Mouse (Mus musculus) telencephalon, adult 2 months (tissue): ENCODE results near the gene Med16.
"Not testable (repeated sequence)": the region's sequence is repeated elsewhere in the genome, so short reads cannot be mapped to it uniquely, and the experiment has no call there.

Experiments used
- DNase-seq: peaks from one replicate; pipeline ENCODE4 v3.0.0-alpha.2; 2011; ENCODE audit warnings: low read depth, low spot score

Med16 gene

DNA sequence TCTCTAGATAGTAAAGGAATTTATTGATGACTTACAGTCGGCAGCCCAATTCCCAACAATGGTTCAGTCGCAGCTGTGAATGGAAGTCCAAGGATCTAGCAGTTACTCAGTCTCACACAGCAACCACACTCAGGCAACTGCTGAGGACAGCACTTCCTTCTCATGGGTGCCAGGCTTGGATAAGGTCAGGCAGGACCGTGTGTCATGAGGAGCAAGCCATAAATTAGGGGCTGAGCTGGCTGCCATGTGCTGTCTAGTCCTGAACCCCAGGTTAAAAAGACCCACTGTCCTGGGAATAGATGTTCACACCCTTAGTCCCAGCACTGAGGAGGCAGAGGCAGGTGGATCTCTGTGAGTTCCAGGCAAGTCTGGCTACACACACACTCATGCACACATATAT is 23.8 kb downstream of the Med16 start:
- DNase-seq: not testable (repeated sequence)

DNA sequence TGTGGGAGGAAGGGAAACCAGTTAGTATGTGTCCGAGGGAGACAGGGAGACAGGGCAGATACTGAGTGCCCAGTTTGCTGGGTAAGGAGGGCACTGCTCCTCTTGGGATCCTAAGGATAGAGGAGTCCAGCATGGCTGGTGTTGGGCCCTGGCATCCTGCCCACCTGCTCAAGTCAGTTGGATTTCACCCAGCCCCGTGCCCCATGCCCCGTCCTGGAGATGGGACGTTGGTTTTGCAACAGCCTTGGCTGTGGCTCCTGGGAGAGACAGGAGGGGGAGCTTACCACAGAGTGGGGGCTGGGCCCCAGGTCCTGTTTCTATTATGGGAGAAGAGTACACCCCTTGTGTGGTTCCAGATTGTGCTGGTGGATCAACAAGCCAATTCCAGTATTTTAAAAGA is 24.3 kb downstream of the Med16 start:
- DNase-seq: no peak

GRCm38 (mm10) chr10:79883297-79884084 is 25.2 kb downstream of the Med16 start:
- DNase-seq: no peak

- no peak for DNase-seq
Observed at GRCm38 (mm10) chr10:79881981-79882380, 26.7 kb downstream of the Med16 start.

GRCm38 (mm10) chr10:79880721-79881120 is 28.0 kb downstream of the Med16 start:
- DNase-seq: no peak

DNA sequence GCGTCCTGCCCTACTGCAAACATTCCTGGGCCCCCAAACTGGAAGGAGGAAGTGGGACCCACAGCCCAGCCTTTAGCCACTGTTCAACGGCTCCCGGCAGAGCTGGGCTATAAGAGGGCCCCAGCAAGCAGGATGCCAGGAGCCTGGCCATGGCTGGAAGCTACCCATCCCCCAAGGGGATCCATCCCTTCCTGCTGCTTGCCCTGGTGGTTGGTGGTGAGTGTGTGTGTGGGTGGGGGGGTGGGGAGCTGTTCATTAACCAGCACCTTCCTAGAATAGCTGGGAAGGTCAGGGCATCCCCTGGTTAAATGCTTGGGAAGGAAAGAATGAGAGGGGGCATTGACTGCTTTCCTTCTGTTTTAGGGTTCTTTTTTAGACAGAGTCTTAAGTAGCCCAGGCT is 29.2 kb downstream of the Med16 start:
- DNase-seq: no peak

GRCm38 (mm10) chr10:79877757-79878156 is 31.0 kb downstream of the Med16 start:
- DNase-seq: no peak

GRCm38 (mm10) chr10:79877174-79877573 is 31.5 kb downstream of the Med16 start:
- DNase-seq: no peak

DNA sequence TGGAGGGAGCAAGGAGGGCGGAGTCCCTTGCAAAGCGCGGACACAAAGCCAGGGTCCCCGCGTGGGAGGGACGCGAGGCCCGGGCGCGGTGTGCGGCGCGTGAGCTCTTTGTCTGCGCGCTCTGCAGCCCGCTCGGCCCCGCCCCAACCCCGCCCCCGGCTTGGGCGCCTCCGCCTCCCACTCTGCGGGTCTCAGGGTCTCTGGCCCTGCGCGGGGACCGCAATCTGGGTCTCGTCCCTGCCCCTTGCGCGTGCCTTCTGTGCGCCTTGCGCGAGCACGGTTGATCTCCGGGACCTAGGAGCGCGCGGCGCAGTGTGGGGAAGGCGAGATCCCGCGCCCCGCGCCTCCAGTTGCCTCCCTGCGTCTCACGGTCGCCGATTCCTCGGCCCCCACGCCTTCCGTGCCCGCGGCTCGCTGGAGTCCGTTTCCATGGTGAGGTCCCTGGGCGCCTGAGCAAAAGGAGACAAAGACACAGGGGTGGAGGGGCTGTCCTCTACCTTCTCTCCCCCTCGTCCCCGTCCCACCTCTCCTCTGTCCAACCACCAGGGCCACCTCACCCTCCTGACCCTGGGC is 34.3 kb downstream of the Med16 start, which contains the start of the genes Prtn3 and Plppr3:
Prtn3 (plus strand) TSS at position 187 of the 573 bp plus-strand sequence.
Plppr3 (minus strand) TSS at position 345 of the 573 bp plus-strand sequence.
- no peak for DNase-seq

DNA sequence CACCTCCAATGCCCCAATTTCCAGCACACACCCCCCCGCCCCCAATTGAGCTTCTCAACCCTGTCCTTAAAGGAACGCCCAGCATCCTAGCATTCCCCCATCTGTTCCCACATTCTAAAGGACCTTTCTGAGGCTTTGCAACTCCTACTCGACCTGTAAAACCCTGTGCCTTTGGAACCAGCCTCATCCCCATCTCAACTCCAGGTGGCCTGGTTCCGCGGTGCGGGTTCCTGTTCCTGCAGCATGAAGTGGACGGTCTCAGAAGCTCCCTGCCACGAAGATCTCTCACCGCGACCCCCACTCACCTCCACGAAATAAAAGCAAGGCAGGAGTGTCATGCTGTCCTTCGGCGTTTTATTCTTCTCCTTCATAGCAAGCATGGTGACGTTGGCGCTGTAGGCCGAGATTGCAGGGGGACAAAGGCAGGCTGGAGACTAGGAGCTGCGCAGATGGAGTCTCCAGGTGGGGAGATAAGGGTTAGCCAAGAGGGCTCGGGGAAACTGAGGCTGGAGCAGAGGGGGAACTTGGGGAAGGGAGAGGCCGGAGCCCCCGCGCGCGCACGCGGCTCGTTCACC is 34.9 kb downstream of the Med16 start:
- DNase-seq: no peak

GRCm38 (mm10) chr10:79873313-79873712 is 35.4 kb downstream of the Med16 start:
- no peak for DNase-seq

DNA sequence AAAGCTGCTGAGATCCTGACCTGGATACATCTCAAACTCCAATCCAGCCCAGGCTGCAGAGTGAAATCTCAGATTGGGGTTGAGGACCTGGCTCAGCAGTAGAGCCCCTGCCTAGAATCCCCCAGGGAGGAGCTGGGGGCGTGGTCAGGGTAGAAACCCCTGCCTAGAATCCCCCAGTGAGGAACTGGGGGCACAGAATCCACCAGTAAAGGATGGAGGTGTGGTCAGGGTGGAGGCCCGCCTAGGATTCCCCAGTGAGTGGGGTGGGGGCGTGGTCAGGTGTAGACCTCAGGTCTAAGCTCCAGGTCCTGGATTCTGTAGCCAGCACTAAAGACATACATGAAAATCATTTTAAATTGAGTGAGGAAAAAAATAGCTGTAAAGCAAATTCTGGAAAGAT is 35.9 kb downstream of the Med16 start:
- DNase-seq: no peak

GRCm38 (mm10) chr10:79871845-79872244 is 36.9 kb downstream of the Med16 start:
- DNase-seq: no peak

DNA sequence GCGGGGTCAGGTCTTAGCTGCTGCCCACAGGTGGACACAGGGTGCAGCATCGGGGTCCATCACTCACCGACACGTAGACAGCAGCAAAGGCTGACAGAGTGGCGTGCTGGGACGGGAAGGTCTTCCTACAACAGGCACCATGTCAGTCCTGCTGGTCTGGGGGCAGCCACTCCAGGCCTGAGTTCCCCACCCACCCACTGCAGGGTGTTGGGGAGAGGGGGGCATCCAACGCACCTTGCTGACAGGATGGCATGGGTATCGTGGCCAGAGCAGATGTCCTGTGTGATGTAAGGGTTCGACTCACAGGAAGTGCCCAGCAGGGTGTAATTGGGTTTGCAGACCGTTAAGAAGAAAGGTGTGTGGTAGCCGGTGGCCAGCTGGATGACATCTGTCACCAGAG is 42.1 kb downstream of the Med16 start:
- no peak for DNase-seq

DNA sequence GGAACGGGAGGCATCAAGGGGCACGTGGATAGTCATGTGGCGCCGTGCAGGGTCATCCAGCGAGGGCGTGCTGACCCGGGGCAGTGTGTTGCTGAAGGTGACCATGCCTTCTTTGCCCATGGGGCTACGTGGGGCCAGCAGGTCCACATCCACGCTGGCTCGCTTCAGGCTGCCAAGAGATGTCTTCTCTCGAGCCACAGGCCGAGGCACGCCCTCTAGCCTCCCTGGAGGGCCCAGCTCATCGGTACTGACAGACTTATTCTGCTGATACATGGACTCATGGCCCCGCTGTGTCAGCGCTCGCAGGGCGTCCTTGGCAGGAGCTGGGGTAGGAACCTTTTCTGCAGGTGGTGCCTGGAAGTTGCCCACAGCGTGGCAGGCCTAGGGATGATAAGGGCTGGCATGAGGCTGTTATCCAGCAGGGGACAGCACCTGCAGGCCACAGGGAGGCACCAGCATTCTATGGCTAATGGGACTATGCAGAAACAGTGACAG is 42.9 kb downstream of the Med16 start:
- no peak for DNase-seq

DNA sequence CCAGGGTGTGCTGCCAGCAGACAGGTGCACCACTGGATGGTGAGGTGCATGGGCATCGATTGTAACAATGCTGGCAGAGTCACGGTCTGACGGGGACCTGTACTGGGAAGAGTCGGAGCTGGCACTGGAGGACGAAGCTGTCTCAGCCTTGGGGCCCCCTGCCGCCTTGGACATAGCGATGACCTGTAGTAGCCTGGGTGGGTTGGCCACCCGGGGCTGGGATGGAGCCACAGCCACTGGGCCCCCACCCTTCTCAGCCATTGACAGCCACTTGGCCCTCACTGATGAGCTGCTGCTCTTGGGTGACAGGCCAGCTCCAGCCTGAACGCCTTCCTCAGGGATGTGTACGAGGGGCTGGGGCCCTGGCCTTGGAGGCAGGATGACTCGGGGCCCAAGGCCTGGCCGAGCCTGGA is 43.5 kb downstream of the Med16 start:
- no peak for DNase-seq

DNA sequence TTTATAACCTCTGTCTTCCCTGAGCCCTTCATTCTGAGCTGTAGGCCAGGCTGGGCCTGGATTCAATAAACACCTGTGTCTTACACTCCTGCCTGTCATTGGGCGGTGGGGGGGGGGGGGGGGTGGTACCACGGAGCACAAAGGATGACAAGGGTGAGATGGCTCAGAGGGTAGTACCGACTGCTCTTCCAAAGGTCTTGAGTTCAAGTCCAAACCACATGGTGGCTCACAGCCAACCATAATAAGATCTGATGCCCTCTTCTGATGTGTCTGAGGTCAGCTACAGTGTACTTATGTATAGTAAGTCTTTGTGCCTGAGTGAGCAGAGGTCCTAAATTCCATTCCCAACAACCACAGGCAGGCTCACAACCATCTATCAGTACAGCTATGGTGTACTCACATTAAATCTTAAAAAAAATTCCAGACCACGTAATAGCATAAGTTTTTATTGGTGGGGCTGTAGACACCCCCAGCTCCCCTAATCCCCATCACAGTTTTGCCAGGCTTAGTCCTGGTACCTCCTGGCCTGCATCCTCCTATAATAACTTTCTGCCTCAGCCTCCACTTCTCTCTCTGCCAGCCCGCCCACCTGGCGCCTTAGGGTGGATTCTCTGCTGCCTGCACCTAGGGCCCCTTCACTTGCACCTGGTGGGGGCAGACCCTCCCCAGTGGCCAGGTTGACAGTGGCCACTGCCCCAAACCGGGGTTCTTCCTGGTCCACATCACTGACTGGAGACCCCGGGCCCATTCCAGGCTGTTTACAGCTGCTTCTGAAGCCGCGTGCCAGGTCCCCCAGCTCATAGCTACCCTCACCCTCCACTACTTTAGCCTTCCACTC is 44.2 kb downstream of the Med16 start:
- no peak for DNase-seq

DNA sequence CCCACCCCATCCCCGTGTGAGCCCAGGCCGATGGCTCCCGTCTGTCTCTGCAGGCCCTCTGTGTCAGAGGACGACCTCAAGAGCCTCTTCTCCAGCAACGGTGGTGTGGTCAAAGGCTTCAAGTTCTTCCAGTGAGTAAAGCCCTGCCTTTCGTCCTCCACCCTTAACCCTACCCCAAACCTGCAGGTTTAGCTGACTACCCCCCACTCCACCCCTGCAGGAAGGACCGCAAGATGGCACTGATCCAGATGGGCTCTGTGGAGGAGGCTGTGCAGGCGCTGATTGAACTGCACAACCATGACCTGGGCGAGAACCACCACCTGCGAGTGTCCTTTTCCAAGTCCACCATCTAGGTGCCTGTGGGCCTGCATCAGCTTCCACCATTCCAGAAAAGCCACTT is 45.8 kb downstream of the Med16 start:
- DNase-seq: no peak

GRCm38 (mm10) chr10:79862049-79862788 is 46.5 kb downstream of the Med16 start:
- DNase-seq: no peak

DNA sequence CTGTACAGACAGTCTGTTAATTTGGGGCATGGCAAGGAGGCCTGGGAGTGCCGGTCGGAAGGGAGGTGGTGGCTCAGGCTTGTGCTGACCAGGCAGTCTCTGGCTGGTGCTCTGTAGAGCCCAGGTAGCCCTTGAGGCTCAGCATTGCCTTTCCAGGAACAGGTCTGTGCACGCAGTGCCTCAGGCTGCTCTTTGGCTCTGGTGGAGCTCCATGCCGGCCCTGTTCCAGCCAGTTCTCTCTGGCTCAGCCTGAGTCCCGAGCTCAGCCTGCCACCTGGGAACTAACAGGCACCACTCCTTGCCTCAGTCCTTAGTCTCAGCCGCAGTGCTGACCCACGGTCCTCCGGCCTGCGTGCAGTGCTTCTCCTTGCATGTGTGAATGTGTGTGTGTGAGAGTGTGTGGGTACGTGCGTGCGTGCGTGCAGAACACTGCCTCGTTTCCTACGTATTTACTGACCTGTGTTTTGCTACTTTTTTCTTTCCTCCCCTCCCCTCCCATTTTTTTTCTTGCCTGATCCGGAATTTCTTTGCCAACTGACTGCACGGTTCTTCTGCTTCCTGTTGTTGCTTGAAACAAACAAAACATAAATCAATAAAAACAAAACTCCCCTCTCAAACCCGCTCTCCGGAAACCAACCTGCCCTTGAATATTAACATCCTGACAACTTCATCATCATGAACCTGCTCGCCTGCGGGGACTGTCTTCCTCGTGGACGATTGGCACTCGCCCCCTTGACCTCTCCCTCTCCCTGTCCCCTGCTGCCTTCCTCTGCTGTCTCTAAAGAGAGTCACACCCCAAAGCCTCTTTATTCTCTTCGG is 47.3 kb downstream of the Med16 start:
- no peak for DNase-seq
